ENCODE assay signal across 8 mouse cellular contexts in the genomic region with DNA sequence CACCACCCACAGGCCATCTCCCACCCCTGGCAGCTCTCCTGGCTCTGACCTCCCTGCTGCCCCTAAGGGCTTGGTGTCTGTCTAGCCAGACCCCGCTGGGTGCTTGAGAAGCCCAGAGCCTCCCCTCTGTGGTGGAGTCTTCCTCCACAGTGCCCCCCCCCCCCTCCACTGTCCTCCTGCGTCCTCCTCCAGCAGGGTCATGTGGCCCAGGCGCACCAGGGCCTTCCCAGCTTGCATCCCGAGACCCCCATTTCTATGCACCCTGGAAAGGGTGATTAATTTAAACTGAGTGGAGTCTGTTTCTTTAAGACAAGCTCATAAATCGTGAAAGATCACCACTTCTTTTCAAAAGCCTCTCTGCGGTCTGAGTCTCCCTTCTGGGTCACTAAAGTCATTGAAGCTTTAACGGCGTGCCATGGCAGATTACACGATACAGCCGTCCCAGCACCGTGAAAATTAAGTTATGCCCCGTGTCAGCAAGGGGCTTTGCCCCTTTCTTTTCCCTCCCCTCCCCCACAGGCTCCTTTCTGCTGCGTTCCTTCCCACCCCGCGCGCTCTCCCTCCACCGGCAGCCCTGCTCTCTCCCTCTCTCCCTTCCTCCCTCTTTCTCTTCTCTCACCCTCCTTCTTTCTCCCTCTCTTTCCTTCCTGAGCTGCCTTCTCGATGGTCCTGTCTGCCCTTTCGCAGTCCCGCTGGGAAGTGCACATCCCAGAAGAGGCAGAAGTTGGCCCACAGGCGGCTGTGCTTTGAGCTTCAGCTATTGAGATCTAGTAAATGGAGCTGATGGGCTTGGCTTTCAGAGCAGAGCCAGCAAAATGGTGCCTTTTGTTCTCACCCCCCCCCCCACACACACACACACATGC. TPM values are rescaled to one million over a fixed set of nuclear protein-coding genes. Genes with fewer than 3 reads are reported as not detected.
A peak's percentile ranks its signal among the peaks of the same experiment; 100 is the strongest.
DNase-seq lines count a peak whose midpoint lies in the region; ATAC-seq lines count a peak whose summit lies in the region.

No protein-coding gene starts in this region.

- H3K36me3 ChIP-seq in heart, embryonic 11.5 days (ENCODE audit: control insufficient read depth, insufficient read depth, low read length): no peaks in the 10 kb centered on the region
- H3K36me3 ChIP-seq in hindbrain, embryonic 16.5 days (ENCODE audit: control insufficient read depth, insufficient read depth, low read length): no peaks in the 10 kb centered on the region
- H3K36me3 ChIP-seq in midbrain, embryonic 15.5 days (replicated peaks): no peaks in the 10 kb centered on the region

- H3K4me3 ChIP-seq in heart, embryonic 11.5 days (ENCODE audit: low read depth, low read length): peak overlapping the region; percentile 41
- H3K4me3 ChIP-seq in hindbrain, embryonic 16.5 days (ENCODE audit: low read length): peak overlapping the region; percentile 16
- peak overlapping the region; percentile 23 for H3K4me3 ChIP-seq in midbrain, embryonic 15.5 days

- no peaks in the 10 kb centered on the region for H3K9me3 ChIP-seq in heart, embryonic 11.5 days (replicated peaks; ENCODE audit: control insufficient read depth, low read length)
- no peaks in the 10 kb centered on the region for H3K9me3 ChIP-seq in hindbrain, embryonic 16.5 days (ENCODE audit: control insufficient read depth, low read length)
- H3K9me3 ChIP-seq in midbrain, embryonic 15.5 days: 0 out of 2 replicates have a peak, but pooled peaks cover 3% of the 10 kb centered on the region

- WGBS in heart, embryonic 11.5 days (ENCODE audit: insufficient replicate concordance): 2% methylated on average over 21 of the region's 21 CpGs
- 2% methylated on average over 21 of the region's 21 CpGs for WGBS in hindbrain, embryonic 16.5 days
- 2% methylated on average over 21 of the region's 21 CpGs for WGBS in midbrain, embryonic 15.5 days

- no peak overlapping the region for H3K27ac ChIP-seq in heart, embryonic 11.5 days (ENCODE audit: low read depth, low read length)
- peak overlapping the region; percentile 40; the same call in 1 of the 2 replicates for H3K27ac ChIP-seq in hindbrain, embryonic 16.5 days (ENCODE audit: low read depth, low read length)
- H3K27ac ChIP-seq in midbrain, embryonic 15.5 days: peak overlapping the region; percentile 71

- H3K4me1 ChIP-seq in heart, embryonic 11.5 days (ENCODE audit: control insufficient read depth, insufficient read depth, low read length): peaks cover 3% of the 10 kb centered on the region; the same call in 1 of the 2 replicates
- H3K4me1 ChIP-seq in hindbrain, embryonic 16.5 days (ENCODE audit: control insufficient read depth, insufficient read depth, low read depth, low read length): peaks cover 11% of the 10 kb centered on the region
- H3K4me1 ChIP-seq in midbrain, embryonic 15.5 days: peaks cover 21% of the 10 kb centered on the region

- no peaks in the 10 kb centered on the region for H3K27me3 ChIP-seq in heart, embryonic 11.5 days (ENCODE audit: control insufficient read depth, insufficient read depth, low read length)
- no peaks in the 10 kb centered on the region for H3K27me3 ChIP-seq in hindbrain, embryonic 16.5 days (replicated peaks; ENCODE audit: control insufficient read depth, insufficient read depth, low read length)
- H3K27me3 ChIP-seq in midbrain, embryonic 15.5 days (replicated peaks): peaks cover 2% of the 10 kb centered on the region

- peak overlapping the region; percentile 74 for H3K4me2 ChIP-seq in heart, embryonic 11.5 days
- H3K4me2 ChIP-seq in hindbrain, embryonic 16.5 days (ENCODE audit: low read length): peak overlapping the region; percentile 52
- H3K4me2 ChIP-seq in midbrain, embryonic 15.5 days: peak overlapping the region; percentile 52

- 0 out of 2 replicates have a peak, but pooled peaks have one; percentile 39 for ATAC-seq in heart, embryonic 11.5 days (replicated peaks; ENCODE audit: insufficient number of reproducible peaks, low FRiP score, low TSS enrichment)
- peak; percentile 64 for ATAC-seq in hindbrain, embryonic 16.5 days
- peak; percentile 70 for ATAC-seq in midbrain, embryonic 15.5 days (replicated peaks)

- no peak for DNase-seq in heart, adult 11 months
- peak; percentile 85 for DNase-seq in embryo, embryonic 9.5 days (ENCODE audit: extremely low spot score)
- DNase-seq in frontal cortex, adult 2 months (ENCODE audit: extremely low spot score in 1 of 2, low spot score in 1 of 2): no peak
- DNase-seq in frontal cortex, postnatal 14 days (ENCODE audit: low spot score in 2 of 2): no peak
- no peak for DNase-seq in ovary, postnatal 10 days (ENCODE audit: low spot score)

- H3K9ac ChIP-seq in heart, embryonic 11.5 days (ENCODE audit: low read depth, low read length): peak overlapping the region; percentile 77
- peak overlapping the region; percentile 14 for H3K9ac ChIP-seq in hindbrain, embryonic 16.5 days (ENCODE audit: low read depth, low read length)
- H3K9ac ChIP-seq in midbrain, embryonic 15.5 days: peak overlapping the region; percentile 34

RNA-seq across cellular contexts. Expression of gene Gas1, which starts 29.9 kb away (rescaled TPM):
- polyA plus RNA-seq in heart, embryonic 11.5 days (2014; fragmentation: Nextera tagmentation; extraction: Ambion mirVana): 36.2 and 38.2 TPM in 2 replicates
- 11.7 and 14.6 TPM in 2 replicates for polyA plus RNA-seq in hindbrain, embryonic 16.5 days (2015; fragmentation: Nextera tagmentation; extraction: Ambion mirVana)
- polyA plus RNA-seq in midbrain, embryonic 15.5 days (2015; fragmentation: Nextera tagmentation; extraction: Ambion mirVana): 15.1 and 23.1 TPM in 2 replicates
- polyA plus RNA-seq in frontal cortex, adult 2 months (2012; rRNA removed): 10.6 and 10.9 TPM in 2 replicates

Comparison
In these comparisons a context has a peak if more than half of its experiments do, and no peak if none do; other contexts are left out.
1. H3K9ac ChIP-seq: peak in every context shown above with its lines; median percentile 77 in heart, embryonic 11.5 days; 34 in midbrain, embryonic 15.5 days; 14 in hindbrain, embryonic 16.5 days.